Mouse (Mus musculus) Patski (cell line): ENCODE measurements at regions not wholly inside any gene's neighbourhood (a gene's known extent, or its start where the extent isn't known, plus 50 kb on each side); places are given as distances from the start of the nearest gene placed in this dataset.
A peak's percentile ranks its signal among the peaks of the same experiment; 100 is the strongest.

Experiments used
- ATAC-seq: fragments of 100-300 bp; one replicate; pipeline ENCODE4 v1.8.0; 2021
- CTCF ChIA-PET: fragments of 350-600 bp; sonication (Branson Sonifier 250); formaldehyde crosslinking; loops from one replicate; lab custom pipeline; 2022; ENCODE audit warnings: inconsistent platforms; lab: Charles Lee
- POLR2A ChIA-PET: fragments of 350-600 bp; sonication (Branson Sonifier 250); formaldehyde crosslinking; loops from one replicate; lab custom pipeline; 2022; ENCODE audit warnings: antibody characterized with exemption, inconsistent platforms; lab: Charles Lee
- DNase-seq: peaks from one replicate; pipeline ENCODE4 v3.0.0-alpha.2; 2011; ENCODE audit warnings: low read depth, low spot score
- H3K27me3 ChIP-seq: fragments of 371-371 bp; one replicate; pipeline ENCODE4 v1.5.1; 2021
- CTCF ChIP-seq: fragments of 100-300 bp; IDR thresholded peaks from one replicate; pipeline ENCODE4 v1.5.1; 2021
- in situ Hi-C: fragments of 300-500 bp; cut with MboI; formaldehyde crosslinking; loops from 3 replicates; pipeline ENCODE4 v1.11.1; 2018; ENCODE audit warnings: low pct_unique_long_range_greater_than_20kb, mixed read lengths

- ATAC-seq (no peak), DNase-seq (no peak)
- in situ Hi-C loops, result no loop called here
- ChIA-PET CTCF (interaction anchor here (3.0 kb wide), 1 partner anchor 10 kb away, joined by 11 read pairs; no protein-coding TSS in a partner anchor), POLR2A (no interaction called here)
- no peaks in the 10 kb centered on the region for H3K27me3 ChIP-seq
- TF ChIP-seq CTCF, result no peak
Observed at GRCm38 (mm10) chr19:49115484-49115883, 909.7 kb downstream of the Sorcs3 start.

GRCm38 (mm10) chr19:49131664-49132063 lies 925.8 kb downstream of the Sorcs3 start:
- peaks cover 1% of the 10 kb centered on the region for H3K27me3 ChIP-seq
- CTCF ChIA-PET, result interaction anchor here (1.4 kb wide), 1 partner anchor 38 kb away, joined by 3 read pairs; no protein-coding TSS in a partner anchor
- POLR2A ChIA-PET, result no interaction called here
- no peak for TF ChIP-seq CTCF
- DNase-seq (no peak), ATAC-seq (no peak)
- in situ Hi-C loops, result no loop called here

- POLR2A ChIA-PET, result no interaction called here
- peaks cover 14% of the 10 kb centered on the region for H3K27me3 ChIP-seq
- DNase-seq, result no peak
- TF ChIP-seq CTCF, result no peak
- ATAC-seq, result no peak
- CTCF ChIA-PET, result no interaction called here
- in situ Hi-C loops, result no loop called here
Observed at GRCm38 (mm10) chr19:49172078-49172477, 966.3 kb downstream of the Sorcs3 start.

- ATAC-seq (no peak), DNase-seq (no peak)
- ChIA-PET CTCF (no interaction called here), POLR2A (no interaction called here)
- H3K27me3 ChIP-seq, result peaks cover 7% of the 10 kb centered on the region
- in situ Hi-C loops, result no loop called here
- TF ChIP-seq CTCF, result no peak
Observed at GRCm38 (mm10) chr19:49207971-49208370, 1002.1 kb downstream of the Sorcs3 start.

DNA sequence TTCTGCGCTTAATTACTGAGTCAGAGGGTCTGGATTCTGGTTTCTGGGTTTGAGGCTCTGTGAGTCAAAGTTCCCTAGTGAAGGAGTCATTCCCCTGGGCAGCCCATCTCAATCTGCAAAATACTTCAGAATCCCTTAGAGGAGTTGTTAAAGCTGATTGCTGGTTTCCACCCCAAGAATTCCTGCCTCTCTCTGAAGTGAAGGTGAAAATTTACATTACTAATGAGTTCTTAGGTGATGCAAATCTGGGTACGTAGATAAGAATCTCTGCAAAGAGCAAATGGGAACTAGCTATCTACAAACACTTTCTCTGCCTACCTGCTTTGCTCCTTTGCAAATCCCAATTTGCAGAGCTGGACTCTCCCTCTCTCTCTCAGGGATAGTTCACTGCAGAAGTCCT lies 1036.8 kb downstream of the Sorcs3 start:
- no peak for TF ChIP-seq CTCF
- DNase-seq (no peak), ATAC-seq (no peak)
- ChIA-PET POLR2A (no interaction called here), CTCF (interaction anchor here (1.1 to 1.3 kb wide), 2 partner anchors 20 to 28 kb away, joined by 3 read pairs; no protein-coding TSS in a partner anchor)
- in situ Hi-C loops, result no loop called here
- peaks cover 3% of the 10 kb centered on the region for H3K27me3 ChIP-seq

GRCm38 (mm10) chr19:49245114-49245714 lies 1039.4 kb downstream of the Sorcs3 start:
- CTCF ChIA-PET, result no interaction called here
- POLR2A ChIA-PET, result no interaction called here
- peaks cover 3% of the 10 kb centered on the region for H3K27me3 ChIP-seq
- TF ChIP-seq CTCF, result no peak
- no peak for ATAC-seq
- DNase-seq, result no peak
- in situ Hi-C loops, result no loop called here

GRCm38 (mm10) chr19:49264616-49265015 lies 1058.8 kb downstream of the Sorcs3 start:
- ATAC-seq (no peak), DNase-seq (no peak)
- CTCF ChIA-PET, result interaction anchor here (1.6 kb wide), 1 partner anchor 48 kb away, joined by 3 read pairs; no protein-coding TSS in a partner anchor
- peaks cover 10% of the 10 kb centered on the region for H3K27me3 ChIP-seq
- POLR2A ChIA-PET, result no interaction called here
- in situ Hi-C loops, result no loop called here
- TF ChIP-seq CTCF, result peak; percentile 12

- no peak for ATAC-seq
- ChIA-PET POLR2A (no interaction called here), CTCF (interaction anchor here (1.0 kb wide), 1 partner anchor 28 kb away, joined by 3 read pairs; no protein-coding TSS in a partner anchor)
- H3K27me3 ChIP-seq, result peaks cover 3% of the 10 kb centered on the region
- no peak for DNase-seq
- in situ Hi-C loops, result no loop called here
- TF ChIP-seq CTCF, result no peak
Observed at GRCm38 (mm10) chr19:49267864-49268480, 1062.1 kb downstream of the Sorcs3 start.

DNA sequence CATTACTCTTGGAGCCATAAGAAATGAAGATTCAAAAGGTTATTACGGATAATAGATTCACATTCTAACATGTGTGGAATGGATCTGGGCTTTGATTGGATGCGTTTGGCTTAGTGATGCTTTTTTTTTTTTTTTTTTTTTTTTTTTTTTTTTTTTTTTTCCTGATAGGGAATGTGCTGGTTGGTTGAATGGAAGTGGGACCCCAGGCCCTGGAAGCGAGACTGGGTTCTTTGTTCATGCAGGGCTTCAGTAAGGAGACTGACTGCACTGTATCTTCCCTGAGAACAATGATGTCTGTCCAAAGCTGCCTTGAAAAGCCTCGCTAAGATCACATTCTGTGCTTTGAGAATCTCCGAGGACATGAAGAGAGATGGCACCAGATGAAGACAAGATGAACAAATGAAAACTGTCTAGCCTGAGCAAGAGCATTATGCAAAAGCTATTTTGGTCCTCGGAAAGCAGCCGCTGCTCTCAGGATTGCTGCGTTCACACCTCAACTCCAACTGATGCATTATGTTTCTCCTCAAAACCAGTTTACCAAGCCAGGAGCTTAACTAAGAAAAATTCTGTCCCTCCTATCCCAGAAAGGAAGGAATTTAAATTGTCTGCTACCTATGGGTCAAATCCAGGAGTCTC lies 1076.9 kb downstream of the Sorcs3 start:
- no peaks in the 10 kb centered on the region for H3K27me3 ChIP-seq
- TF ChIP-seq CTCF, result no peak
- ATAC-seq (no peak), DNase-seq (no peak)
- in situ Hi-C loops, result no loop called here
- ChIA-PET CTCF (no interaction called here), POLR2A (interaction anchor here (0.6 kb wide), 1 partner anchor 837 kb away, joined by 6 read pairs; no protein-coding TSS in a partner anchor)

GRCm38 (mm10) chr19:49294980-49295379 lies 1089.2 kb downstream of the Sorcs3 start:
- in situ Hi-C loops, result no loop called here
- DNase-seq (no peak), ATAC-seq (no peak)
- ChIA-PET POLR2A (no interaction called here), CTCF (no interaction called here)
- no peak for TF ChIP-seq CTCF
- no peaks in the 10 kb centered on the region for H3K27me3 ChIP-seq
